Mouse (Mus musculus) brain, embryonic 14.5 days (tissue): ENCODE data around the gene Serpina1e. TPM values are rescaled to one million over a fixed set of nuclear protein-coding genes. Genes with fewer than 3 reads are reported as not detected.
"Not testable (repeated sequence)": the region's sequence is repeated elsewhere in the genome, so short reads cannot be mapped to it uniquely, and the experiment has no call there.

Source experiments
- DNase-seq: peaks from one replicate; pipeline ENCODE4 v3.0.0-alpha.2; 2011; ENCODE audit warnings: low read depth
- CTCF ChIP-seq: fragments of 200-500 bp; IDR thresholded peaks from 2 replicates; pipeline ENCODE4 v1.5.1; 2012; ENCODE audit warnings: inconsistent platforms, mild to moderate bottlenecking, moderate library complexity, borderline replicate concordance; ENCODE audit not compliant: insufficient read depth, insufficient read length; ENCODE audit errors: extremely low read depth
- polyA plus RNA-seq: library from polyadenylated mRNA; depleted of rRNA; stranded (reverse); fragments of >200 nt; gene quantifications from 2 replicates; pipeline ENCODE4 v1.2.3, GENCODE M21; 2012; rRNA removed

Gene Serpina1e
- polyA plus RNA-seq, 1 experiment, result 0.12 TPM

DNA sequence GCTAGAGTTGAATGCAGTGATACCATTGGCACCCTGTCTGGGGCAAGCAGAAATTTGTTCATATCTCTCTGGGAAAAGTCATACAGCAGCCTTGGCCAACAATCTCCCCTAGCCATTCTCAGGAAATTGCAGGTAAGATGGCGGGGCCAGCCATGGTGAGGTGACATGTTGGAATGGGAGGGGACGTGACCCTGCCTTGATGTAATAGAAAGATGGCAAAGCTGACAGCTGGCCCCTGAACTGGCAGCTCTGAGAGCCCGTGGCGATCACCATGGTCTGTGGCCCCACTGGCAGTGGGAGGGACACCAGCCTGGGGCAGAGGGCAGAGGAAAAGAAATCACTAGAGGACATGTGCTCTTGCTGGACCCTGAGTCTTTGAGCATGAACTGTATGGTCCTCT, 12.5 kb downstream of the Serpina1e start:
- TF ChIP-seq CTCF, result no peak
- no peak for DNase-seq

DNA sequence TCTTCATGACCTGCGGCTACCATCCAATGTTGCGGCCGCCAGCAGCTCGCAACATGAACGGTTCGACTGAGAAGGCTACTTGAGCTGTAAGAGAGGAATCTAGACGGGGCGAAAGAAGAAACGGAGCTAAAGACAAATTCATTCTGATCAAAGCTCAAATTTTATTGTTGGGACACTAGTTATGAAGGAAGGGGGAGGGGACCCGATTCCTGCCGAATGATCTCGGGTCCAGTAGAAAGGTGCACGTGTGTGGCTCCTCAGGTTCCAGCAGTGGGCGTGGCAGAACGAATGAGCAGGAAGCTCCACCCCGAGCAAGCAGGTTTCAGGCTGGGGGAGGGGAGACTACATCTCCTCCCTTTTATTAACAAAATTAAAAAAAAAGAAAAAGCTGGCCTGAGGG, 49.6 kb downstream of the Serpina1e start:
- not testable (repeated sequence) for DNase-seq

DNA sequence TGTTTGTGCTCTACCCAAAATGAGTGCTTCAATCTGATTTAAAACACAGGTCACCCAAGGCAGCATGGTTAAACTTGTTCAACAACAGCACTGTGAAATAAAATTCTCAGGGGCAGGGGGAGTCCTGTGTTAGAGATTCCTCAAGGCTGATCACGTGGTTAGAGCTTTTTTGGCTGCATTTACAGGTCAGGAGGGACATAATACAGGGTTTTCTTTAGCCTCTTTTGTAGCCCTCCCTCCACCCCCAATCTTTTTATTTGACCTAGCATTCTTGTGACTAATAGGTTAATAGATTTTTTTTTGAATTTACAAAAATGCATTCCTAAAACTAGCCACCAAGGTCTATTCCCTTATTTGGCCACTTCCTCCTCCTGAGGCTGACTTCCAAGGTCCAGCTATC, 51.0 kb downstream of the Serpina1e start:
- not testable (repeated sequence) for DNase-seq

DNA sequence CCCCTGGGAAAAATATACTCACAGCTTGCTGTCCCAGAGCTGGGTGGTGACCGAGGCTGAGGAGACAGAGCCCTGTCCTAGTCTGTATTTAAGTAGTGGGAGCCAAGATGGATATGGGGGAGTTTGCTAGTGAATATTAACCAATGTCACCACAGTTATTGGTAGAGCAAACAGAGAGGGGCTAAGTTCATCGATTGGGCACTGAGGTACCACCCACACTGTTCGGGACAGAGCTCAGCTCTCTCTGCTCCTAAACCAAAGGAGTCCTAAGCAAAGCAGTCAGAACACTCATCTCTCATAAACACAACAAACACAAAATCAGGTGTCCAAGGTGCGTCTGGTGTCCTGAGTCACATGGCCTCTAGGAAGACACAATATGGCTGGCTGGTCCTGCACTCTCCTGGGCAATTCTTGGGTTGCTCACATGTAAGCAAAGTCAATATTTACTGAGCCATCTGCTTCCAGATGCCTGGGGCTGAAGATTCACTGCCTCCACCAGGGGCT, 53.9 kb downstream of the Serpina1e start, which contains the start of gene Serpina1c:
Serpina1c (minus strand) TSS at position 51 of the 504 bp plus-strand sequence.
- DNase-seq, result not testable (repeated sequence)

DNA sequence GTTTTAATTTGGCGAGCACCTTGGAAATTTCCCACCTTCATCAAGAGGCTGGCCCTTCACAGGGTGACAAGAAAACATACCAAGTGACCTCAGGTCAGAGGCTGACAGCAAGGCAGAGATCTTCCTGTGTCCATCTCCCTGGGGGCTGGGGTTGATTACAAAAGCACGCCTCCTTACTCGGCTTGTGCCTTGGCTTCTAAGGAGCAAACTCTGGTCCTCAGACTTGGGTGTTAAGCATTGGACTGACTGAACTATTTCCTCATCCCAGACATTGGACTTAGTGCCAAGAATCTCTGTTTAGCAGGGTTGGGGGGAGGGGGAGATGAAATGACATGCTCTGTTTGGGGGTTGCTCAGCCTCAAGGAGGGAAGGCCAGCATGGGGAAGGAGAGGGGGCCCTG, 56.8 kb downstream of the Serpina1e start:
- not testable (repeated sequence) for DNase-seq

Other genes starting within 250 kb of the Serpina1e start
- gene Serpina1d, start 185.4 kb downstream of the Serpina1e start, polyA plus RNA-seq, result not detected in 2 replicates
- 0.14 and 0.20 TPM in 2 replicates for gene Serpina1b, start 128.6 kb downstream of the Serpina1e start, polyA plus RNA-seq
- 0.12 TPM in 1 of 2 replicates, not detected in the other for gene Serpina1a, start 95.4 kb downstream of the Serpina1e start, polyA plus RNA-seq
- gene Serpina1c, start 54.1 kb downstream of the Serpina1e start, polyA plus RNA-seq, result 0.45 TPM in 1 of 2 replicates, not detected in the other
- not detected in 2 replicates for gene Serpina11, start 31.0 kb upstream of the Serpina1e start, polyA plus RNA-seq
- gene Serpina9, start 54.8 kb upstream of the Serpina1e start, polyA plus RNA-seq, result 0.04 TPM in 1 of 2 replicates, not detected in the other
- gene Serpina12, start 85.5 kb upstream of the Serpina1e start, polyA plus RNA-seq, result not detected in 2 replicates
- gene Serpina5, start 142.1 kb upstream of the Serpina1e start, polyA plus RNA-seq, result not detected in 2 replicates
- not detected in 2 replicates for gene Serpina3a, start 153.7 kb upstream of the Serpina1e start, polyA plus RNA-seq
- not detected in 2 replicates for gene Serpina3b, start 169.0 kb upstream of the Serpina1e start, polyA plus RNA-seq
- not detected in 2 replicates for gene Serpina3c, start 194.9 kb upstream of the Serpina1e start, polyA plus RNA-seq